Mouse (Mus musculus) frontal cortex, postnatal 25 days (tissue): Measurements from ENCODE around the gene Adora2a.
"Not testable (repeated sequence)": the region's sequence is repeated elsewhere in the genome, so short reads cannot be mapped to it uniquely, and the experiment has no call there.

Source experiments
- DNase-seq, 2 experiments: peaks; one replicate each; pipeline ENCODE4 v3.0.0; 2022; ENCODE audit warnings: low spot score in 2 of 2

Adora2a gene

DNA sequence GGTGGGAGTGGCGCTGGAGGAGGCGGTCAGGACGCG lies at the start of gene Adora2a:
TSS of gene Adora2a (plus strand) at position 6 of the 36 bp plus-strand sequence.
- DNase-seq: no peak

GRCm38 (mm10) chr10:75273020-75273419 lies 43.7 kb upstream of the Adora2a start:
- no peak for DNase-seq

DNA sequence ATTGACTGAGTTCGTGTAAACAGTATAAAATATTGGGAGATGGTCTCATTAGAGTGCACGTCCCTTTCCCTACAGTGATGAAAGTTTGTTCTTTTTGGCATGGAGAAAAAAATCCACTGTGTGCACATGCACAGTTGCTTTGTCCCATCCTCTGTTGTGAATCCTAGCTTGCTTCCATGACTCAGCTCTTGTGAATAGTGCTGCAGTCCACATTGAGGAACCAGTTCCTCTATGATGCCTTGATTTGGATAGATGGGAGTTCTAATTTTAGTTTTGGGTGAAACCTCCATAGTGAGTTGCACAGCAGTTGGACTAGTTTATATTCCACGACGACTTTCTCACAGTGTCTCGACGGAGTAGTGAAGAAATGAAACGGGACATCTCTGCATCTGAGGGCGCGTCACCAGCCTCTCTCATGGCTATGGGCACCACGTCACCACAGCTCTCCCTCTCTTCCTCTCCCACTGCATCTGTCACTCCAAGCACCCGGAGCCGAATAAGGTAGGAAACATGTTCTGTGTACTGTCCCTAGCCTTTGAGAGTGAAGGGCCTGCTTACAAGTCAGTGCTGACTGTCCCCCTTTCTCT lies 40.2 kb upstream of the Adora2a start:
- DNase-seq: no peak

GRCm38 (mm10) chr10:75277501-75277900 lies 39.2 kb upstream of the Adora2a start:
- no peak for DNase-seq

- no peak for DNase-seq
Measured at GRCm38 (mm10) chr10:75282648-75283047, 34.0 kb upstream of the Adora2a start.

- DNase-seq: no peak
Measured at GRCm38 (mm10) chr10:75283821-75284220, 32.9 kb upstream of the Adora2a start.

- no peak for DNase-seq
Measured at GRCm38 (mm10) chr10:75288579-75288978, 28.1 kb upstream of the Adora2a start.

GRCm38 (mm10) chr10:75289392-75289791 lies 27.3 kb upstream of the Adora2a start:
- no peak for DNase-seq

DNA sequence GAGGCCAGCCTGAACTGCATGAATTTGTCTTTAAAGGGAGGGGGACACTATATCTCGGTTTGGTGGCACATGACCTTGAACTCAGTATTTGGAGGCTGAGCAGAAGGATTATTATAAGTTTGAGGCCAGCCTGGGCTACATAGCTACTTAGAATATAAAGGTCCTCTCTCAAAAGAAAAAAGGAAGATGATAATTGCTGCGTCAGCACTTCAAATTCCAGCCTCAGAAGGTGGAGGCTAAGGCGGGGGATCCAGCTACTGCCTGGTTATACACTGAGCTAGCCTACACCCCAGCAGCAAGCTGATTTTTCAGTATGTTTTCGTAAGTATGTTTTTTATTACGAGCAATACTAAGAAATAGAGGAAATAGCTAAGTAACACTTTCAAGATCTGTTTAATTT lies 26.0 kb upstream of the Adora2a start:
- no peak for DNase-seq

GRCm38 (mm10) chr10:75291338-75291737 lies 25.3 kb upstream of the Adora2a start:
- no peak for DNase-seq

DNA sequence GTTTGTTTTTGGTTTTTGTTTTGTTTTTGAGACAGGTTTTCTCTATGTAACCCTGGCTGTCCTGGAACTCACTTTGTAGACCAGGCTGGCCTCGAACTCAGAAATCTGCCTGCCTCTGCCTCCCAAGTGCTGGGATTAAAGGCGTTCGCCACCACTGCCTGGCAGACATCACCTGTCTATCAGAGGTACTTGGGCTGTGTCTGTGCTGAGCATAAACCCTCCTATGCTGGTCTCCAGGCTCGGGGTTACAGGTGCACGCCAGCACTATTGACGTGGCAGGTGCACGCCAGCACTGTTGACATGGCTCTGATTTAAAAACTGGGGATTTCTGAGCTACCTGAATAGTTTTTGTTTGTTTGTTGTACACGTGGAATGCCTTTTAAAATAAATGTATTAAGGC lies 24.5 kb upstream of the Adora2a start:
- DNase-seq: not testable (repeated sequence)

DNA sequence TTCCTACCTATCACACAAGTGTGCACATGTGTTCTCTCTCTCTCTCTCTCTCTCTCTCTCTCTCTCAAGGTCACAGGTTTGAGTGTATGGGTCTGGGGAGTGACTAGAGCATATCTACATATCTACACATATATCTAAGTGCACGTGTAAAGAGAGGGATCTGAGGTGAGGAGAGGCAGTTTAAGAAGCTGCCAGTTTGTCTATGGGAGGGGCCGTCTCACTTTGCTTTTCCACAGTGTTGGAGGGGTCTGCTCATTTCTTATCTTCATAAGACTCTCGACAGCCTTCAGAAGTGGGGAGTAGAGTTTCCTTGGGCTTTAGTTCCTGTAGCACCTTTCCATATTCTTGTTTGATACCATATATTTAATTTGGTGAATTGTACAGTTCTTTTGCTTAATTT lies 23.4 kb upstream of the Adora2a start:
- DNase-seq: no peak

- no peak for DNase-seq
Measured at GRCm38 (mm10) chr10:75294362-75294761, 22.3 kb upstream of the Adora2a start.

DNA sequence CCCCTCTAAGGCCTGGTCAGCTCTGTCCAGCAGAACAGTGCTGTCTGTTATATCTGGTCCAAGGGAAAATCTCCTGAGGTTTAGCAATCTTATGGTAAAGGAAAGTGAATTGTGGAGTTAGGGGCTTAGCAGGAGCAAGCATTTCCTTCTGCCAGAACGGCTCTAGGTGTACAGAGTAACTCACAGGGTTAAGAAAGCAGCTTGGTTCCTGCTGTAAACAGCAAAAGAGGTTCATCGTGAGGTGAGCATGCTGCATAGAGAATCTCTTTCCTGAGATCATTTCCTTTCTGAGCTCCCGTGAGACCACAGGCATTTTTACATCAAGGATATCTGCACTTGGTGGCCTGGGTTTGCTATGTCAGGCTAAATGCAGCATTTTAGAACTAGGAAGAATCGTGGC lies 21.8 kb upstream of the Adora2a start:
- no peak for DNase-seq

DNA sequence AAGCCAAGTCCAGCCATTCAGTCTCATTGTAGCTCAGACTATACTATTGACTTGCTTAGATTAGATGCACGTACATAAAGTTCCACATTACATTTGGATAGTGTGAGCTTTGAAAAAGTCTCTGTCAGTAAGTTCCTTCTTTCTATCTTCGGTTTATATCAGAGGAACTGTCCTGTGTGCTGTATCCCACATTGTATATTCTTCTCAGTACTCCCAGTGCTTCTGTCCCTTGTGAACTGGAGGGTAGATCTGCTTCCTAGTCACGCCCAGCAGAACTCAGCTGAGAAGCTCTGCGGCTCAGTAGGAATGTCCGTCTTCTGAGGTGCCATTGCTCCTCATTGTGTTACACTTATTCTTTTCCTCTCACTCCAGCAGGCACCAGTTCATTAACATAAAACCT lies 18.1 kb upstream of the Adora2a start:
- DNase-seq: no peak

DNA sequence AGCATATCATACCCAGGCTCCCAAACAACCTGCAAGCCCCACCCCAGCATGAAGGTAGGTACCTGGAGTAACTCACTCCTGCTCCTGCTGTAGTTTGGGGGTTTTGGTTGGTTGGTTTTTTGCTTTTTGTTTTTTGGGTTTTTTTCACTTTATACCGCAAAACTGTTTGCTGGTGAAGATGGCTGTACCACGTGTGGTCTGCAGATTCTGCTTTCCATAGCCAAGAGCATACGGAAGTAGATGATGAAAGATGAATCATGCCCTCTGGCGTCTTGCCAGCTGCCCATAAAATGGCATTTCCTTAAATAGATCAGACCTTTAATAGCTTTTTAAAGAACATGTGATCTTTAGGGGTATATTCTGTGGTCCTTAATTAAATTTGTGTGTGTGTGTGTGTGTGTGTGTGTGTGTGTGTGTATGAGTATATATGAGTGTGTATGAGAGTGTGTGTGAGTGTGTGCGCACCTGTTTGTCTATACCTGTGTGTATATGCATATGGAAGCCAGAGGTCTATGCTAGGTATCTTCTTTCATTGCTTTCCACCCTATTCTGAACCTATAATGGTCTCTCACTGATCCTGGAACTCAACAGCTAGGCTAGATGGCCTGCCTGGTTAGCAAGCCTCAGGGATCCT lies 16.8 kb upstream of the Adora2a start:
- no peak for DNase-seq

DNA sequence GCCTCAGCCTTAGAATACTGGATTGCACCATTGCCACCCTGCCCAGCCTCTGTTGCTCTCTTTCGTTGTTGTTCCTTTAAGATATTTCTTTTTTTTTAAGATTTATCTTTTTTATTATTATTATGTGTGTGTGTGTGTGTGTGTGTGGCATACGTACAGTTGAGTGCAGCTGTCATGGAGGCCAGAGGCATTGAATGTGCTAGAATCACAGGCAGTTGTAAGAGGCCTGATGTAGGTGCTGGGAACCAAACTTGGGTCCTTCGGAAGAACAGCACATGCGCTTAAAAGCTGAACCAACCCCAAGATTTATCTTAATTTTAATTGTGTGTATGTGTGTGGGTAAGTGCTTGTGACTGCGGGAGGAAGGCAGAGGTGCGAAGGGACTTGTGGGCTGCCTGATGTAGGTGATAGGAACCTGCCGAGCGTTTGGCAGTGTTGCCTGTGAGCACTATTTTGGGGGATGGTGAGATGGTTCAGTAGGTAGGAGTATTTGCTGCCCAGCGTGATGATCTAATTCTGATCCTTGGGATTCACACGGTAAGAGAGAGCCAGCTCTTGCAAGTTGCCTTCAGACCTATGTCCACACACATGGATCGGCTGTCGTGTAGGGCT lies 15.4 kb upstream of the Adora2a start:
- no peak for DNase-seq

DNA sequence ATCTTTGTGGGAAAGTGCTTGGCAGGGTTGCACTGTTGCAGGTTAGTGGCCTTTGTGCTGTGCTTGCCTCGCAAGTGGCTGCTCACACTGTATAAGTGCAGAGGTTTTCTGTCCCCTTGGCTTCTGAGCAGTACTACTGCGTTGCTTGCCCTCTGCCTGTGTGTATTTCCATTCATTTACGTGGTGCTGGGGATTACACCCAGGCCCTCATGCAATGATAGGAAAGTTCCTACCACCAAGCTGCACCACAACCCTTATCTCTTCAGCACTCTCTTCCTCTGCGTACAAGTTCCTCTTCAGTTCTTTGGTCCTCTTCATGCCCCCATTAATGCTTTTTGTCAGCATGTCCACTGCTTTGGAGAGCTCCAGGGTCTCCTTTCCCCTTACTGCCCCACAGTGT lies 14.7 kb upstream of the Adora2a start:
- DNase-seq: no peak

DNA sequence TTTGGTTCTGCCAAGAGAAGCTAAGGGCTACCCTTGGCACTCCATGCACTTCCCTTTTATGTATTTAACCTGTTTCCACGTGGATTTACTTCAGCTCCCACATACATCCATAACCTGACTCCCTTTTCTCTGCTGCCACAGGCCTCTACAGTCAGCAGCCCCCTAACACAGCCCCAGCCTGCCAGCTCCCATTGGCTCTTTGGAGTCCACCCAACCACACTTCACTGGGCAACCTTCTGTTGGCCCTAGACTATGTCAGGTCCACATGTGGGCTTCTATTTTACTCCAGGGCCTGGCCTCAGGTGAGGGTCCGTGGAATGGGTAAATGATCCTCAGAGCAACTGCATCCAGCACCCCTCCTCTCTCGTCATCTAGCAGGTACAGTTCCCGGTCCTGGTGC lies 14.1 kb upstream of the Adora2a start:
- DNase-seq: no peak

DNA sequence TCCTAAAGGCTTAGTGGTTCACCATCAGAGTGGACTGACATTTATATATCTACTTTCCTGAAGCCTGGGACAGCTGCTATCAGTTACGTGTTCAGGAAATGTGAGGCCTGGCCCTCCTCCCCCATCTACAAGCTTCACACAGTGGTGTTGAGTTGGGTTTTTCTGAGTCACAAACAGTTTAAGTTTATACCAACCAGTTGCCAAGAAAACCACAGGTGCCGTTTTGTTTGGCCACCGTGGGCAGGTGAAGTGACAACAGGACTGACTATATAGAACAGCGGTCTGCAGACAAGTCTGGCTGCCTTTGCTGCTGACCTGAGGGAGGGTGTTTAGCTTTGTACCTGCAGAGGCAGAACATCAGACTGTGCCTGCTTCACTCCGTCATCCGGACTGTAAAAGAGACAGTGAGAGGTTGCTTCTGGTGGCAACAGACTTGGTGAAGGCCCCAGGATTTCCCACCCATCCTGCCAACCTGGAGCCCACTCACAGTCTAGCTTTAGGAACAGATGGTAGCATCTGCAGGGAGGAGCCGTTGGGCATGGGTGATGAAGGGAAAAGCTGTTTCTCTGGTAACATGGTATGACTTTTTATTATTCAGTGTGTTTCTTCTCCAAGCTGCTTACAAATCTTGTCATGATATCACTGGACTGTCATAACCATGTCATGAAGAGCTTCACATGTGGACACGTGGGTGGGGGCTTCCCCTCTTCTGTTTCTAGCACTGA lies 13.2 kb upstream of the Adora2a start:
- peak; percentile 42 to 43 for DNase-seq

DNA sequence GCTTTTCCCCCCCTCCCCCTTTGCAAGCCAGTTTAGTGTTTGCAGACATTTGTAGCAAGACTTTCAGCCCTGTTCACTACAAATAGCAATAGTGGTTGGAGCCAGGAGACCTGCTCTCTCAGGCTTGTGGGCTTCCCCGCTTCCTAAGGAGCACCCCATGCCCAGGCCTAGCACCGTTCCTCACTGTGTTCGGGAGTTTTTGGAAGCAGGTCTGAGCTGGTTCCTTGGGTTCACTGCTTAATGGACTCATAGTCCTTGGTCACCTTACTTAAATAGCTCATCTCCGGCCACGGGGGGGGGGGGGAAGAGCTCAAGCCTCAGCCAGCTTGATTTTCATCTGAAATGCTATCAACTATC lies 12.7 kb upstream of the Adora2a start:
- DNase-seq: no peak

DNA sequence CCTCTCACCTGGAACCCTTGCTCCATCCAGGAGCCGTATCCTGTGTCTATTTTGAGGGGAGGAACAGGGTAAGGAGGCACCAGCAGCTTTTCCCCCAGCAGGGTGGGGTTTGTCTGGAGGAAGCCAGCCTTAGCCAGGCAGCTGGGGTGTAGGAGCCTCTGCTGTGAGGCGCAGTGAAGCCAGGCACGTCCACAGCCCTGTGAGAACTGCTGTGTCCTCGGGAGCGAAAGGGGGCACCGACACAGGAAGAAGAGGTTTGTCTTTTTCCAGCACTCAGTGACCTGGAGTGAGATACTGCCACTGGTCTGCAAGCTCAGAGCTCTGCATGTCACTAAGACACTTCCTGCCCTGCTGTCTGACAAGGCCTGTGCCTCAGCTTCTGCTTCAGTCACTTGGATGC lies 12.3 kb upstream of the Adora2a start:
- DNase-seq: no peak

DNA sequence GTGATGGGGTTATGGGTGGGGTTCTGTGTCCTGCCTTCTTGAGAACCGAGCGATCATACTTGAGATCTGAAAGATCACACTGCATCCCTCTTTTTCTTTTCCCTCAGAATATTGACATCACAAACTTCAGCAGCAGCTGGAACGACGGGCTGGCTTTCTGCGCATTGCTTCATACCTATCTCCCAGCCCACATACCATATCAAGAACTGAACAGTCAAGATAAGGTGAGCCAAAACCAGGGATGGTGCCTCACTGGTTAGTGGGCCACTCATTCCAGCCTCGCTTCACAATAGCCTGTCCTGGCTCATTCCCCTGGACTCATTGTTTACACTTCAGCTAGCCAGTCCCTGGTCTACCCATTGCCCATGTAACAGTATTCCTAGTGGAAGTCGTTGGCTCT lies 9.5 kb upstream of the Adora2a start:
- DNase-seq: no peak

DNA sequence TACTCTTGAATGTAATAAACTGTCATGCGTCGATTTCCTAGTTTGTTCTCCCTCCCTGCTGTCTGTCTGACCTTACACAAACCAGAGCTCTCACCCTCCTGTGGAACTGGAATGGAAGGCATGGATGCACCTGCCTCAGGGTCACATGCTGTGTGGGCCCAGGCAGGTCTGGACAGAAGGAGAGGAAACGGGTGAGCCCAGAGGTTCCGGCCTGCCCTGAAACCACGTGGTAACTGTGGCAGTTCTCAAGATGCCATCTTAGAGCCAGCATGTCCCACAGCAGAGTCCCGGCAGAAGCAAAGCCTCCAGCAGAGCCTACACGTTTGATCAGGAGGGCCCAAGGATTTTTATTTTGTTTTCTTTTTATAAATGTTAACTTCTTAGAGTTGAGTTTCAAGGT lies 4.3 kb upstream of the Adora2a start:
- no peak for DNase-seq
